Mouse (Mus musculus): ENCODE data around the gene Olfm4.

DNA sequence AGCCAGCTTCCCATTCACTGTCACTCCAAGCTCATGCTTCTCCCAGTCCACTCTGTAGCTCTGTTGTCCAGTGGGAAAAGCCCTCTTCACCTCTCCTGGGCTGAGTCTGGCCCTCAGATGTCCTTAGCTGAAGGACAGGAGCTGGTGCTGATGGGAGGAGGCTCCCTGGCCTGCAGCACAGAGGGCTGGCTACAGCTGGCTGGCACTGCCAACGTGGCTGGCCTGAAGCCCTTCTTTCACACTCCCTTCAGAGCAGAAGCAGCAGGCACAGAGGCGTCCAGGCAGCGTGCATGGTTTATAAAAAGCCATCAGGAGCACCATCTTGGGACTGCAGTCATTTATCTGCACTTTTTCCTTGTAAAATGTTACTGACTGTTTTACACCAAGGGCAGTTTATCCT is 13.7 kb upstream of the Olfm4 start:
- TF ChIP-seq CTCF (IDR thresholded peaks at IDR 0.05; ENCODE audit: low read depth) (no peak), EP300 (IDR thresholded peaks at IDR 0.05; ENCODE audit: low read depth) (no peak)

All from liver, embryonic 14.5 days (tissue).